Comparison of ENCODE assay signal across 16 mouse cellular contexts in genomic region chr19:27227131-27227530, GRCm38 (mm10). TPM values are rescaled to one million over a fixed set of nuclear protein-coding genes. Genes with fewer than 3 reads are reported as not detected.
A peak's percentile ranks its signal among the peaks of the same experiment; 100 is the strongest.
DNase-seq lines count a peak whose midpoint lies in the region; ATAC-seq lines count a peak whose summit lies in the region.
"Had no signal": no experiment of that assay in that cellular context is flagged by ENCODE, and none has a peak within 500 bp of the region (broad histone marks: within the 10 kb centered on the region; RNA-seq: fewer than 3 reads in every experiment).

No protein-coding gene starts in this region.

- peaks cover 15% of the 10 kb centered on the region for H3K4me1 ChIP-seq in brown adipose tissue, adult 24 weeks (ENCODE audit: control insufficient read depth, insufficient read depth, insufficient read length, low read length)
- H3K4me1 ChIP-seq in kidney, embryonic 16.5 days (ENCODE audit: insufficient read depth, low read length): peaks cover 13% of the 10 kb centered on the region
- H3K4me1 ChIP-seq: embryonic facial prominence, embryonic 12.5 days; intestine, embryonic 15.5 days; midbrain, embryonic 12.5 days had no signal

- H3K27me3 ChIP-seq in kidney, embryonic 16.5 days (ENCODE audit: insufficient read depth, low read length): no peaks in the 10 kb centered on the region
- H3K27me3 ChIP-seq: embryonic facial prominence, embryonic 12.5 days; hindbrain, embryonic 13.5 days; intestine, embryonic 15.5 days; kidney, embryonic 15.5 days; midbrain, embryonic 12.5 days had no signal

- H3K9me3 ChIP-seq in kidney, embryonic 16.5 days (ENCODE audit: low read length): no peaks in the 10 kb centered on the region
- H3K9me3 ChIP-seq: embryonic facial prominence, embryonic 12.5 days; hindbrain, embryonic 13.5 days; intestine, embryonic 15.5 days; kidney, embryonic 15.5 days; midbrain, embryonic 12.5 days had no signal

- H3K9ac ChIP-seq in kidney, embryonic 16.5 days (replicated peaks; ENCODE audit: low read length): no peak overlapping the region
- H3K9ac ChIP-seq: embryonic facial prominence, embryonic 12.5 days; hindbrain, embryonic 13.5 days; intestine, embryonic 15.5 days; kidney, embryonic 15.5 days; midbrain, embryonic 12.5 days had no signal

- peak overlapping the region; percentile 44; the same call in 1 of the 2 replicates for H3K27ac ChIP-seq in brown adipose tissue, adult 24 weeks (replicated peaks; ENCODE audit: low read depth, low read length)
- no peak overlapping the region for H3K27ac ChIP-seq in kidney, embryonic 16.5 days (ENCODE audit: low read length)
- H3K27ac ChIP-seq: embryonic facial prominence, embryonic 12.5 days; hindbrain, embryonic 13.5 days; intestine, embryonic 15.5 days; kidney, embryonic 15.5 days; midbrain, embryonic 12.5 days had no signal

- ATAC-seq in frontal cortex, adult (ENCODE audit: low TSS enrichment): peak; percentile 81
- no peak for ATAC-seq in kidney, embryonic 16.5 days (ENCODE audit: low FRiP score, low TSS enrichment)
- ATAC-seq: intestine, embryonic 15.5 days had no signal

- peaks cover 8% of the 10 kb centered on the region; the same call in 1 of the 2 replicates for H3K36me3 ChIP-seq in kidney, embryonic 16.5 days (ENCODE audit: insufficient read depth, low read length)
- H3K36me3 ChIP-seq: embryonic facial prominence, embryonic 12.5 days; intestine, embryonic 15.5 days had no signal

- 49% methylated on average over 4 of the region's 4 CpGs for WGBS in kidney, embryonic 16.5 days

- H3K4me2 ChIP-seq in kidney, embryonic 16.5 days (replicated peaks; ENCODE audit: low read depth, low read length): no peak overlapping the region
- H3K4me2 ChIP-seq: embryonic facial prominence, embryonic 12.5 days; hindbrain, embryonic 13.5 days; intestine, embryonic 15.5 days; kidney, embryonic 15.5 days; midbrain, embryonic 12.5 days had no signal

- DNase-seq in frontal cortex, postnatal 25 days (ENCODE audit: low spot score in 2 of 2): no peak
- DNase-seq in brain, adult 2 months (ENCODE audit: low read depth, low spot score): peak; percentile 94
- DNase-seq in left cerebral cortex, adult 18-20 months (ENCODE audit: low spot score in 2 of 2): peak; percentile 25 to 27
- DNase-seq in ovary, adult 18-20 months (ENCODE audit: low spot score): no peak
- DNase-seq: gastrocnemius, postnatal 36 days; heart, postnatal 10 days; thymus, postnatal 36 days had no signal

- no peak overlapping the region for H3K4me3 ChIP-seq in brown adipose tissue, adult 24 weeks (ENCODE audit: insufficient read depth, low read depth, low read length)
- H3K4me3 ChIP-seq in kidney, embryonic 16.5 days (ENCODE audit: low read length): no peak overlapping the region
- H3K4me3 ChIP-seq: embryonic facial prominence, embryonic 12.5 days; hindbrain, embryonic 13.5 days; intestine, embryonic 15.5 days; kidney, embryonic 15.5 days; midbrain, embryonic 12.5 days; myocyte had no signal

RNA-seq across cellular contexts. Expression of gene Vldlr, which starts 10.8 kb away (rescaled TPM):
- 60.6 and 66.9 TPM in 2 replicates for polyA plus RNA-seq in brown adipose tissue, adult 24 weeks (2012; ENCODE audit: insufficient read depth, insufficient read length, missing spikeins)
- 10 to 100 TPM; 51.2 to 54.7 TPM for total RNA-seq in left cerebral cortex, adult 18-20 months (2021)
- polyA plus RNA-seq in kidney, embryonic 16.5 days (2015; fragmentation: Nextera tagmentation; extraction: Ambion mirVana): 37.9 and 40.0 TPM in 2 replicates

Comparison
In these comparisons a context has a peak if more than half of its experiments do, and no peak if none do; other contexts are left out.
1. DNase-seq: peak in brain, adult 2 months (single experiment) and left cerebral cortex, adult 18-20 months (2 of 2); none in frontal cortex, postnatal 25 days (0 of 2) and ovary, adult 18-20 months (single experiment).